Mouse (Mus musculus) E14TG2a.4 (cell line): ENCODE measurements around the gene Spata48.

Source experiments
- CTCF ChIP-seq: conservative IDR thresholded peaks from 2 replicates; pipeline ENCODE4 v1.5.1; 2014; ENCODE audit warnings: low read length
- POU5F1 ChIP-seq: IDR thresholded peaks from 2 replicates; pipeline ENCODE4 v1.6.1; 2014; ENCODE audit warnings: low read length, borderline replicate concordance

DNA sequence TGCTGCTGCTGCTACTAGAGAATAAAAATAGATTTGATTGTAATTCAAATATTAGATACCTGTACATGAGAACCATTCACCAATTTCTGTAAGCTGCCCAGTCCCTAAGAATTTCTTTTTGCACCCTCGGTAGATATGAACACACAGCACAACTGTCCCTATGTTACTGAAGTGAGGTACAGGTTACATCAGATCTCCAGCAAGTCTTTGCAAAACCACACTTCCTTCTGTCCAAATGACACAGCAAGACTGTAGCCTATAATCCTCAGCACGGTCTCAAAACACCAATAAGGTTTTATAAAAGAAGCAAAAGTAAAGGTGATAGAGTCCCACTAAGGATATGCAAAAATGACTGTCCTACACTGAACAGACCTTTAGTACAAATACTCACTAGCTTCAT, 44.5 kb upstream of the Spata48 start:
- TF ChIP-seq CTCF (no peak), POU5F1 (no peak)
